Comparison of ENCODE assay signal across 16 mouse cellular contexts in genomic region chr1:75570403-75570802, GRCm38 (mm10). TPM values are rescaled to one million over a fixed set of nuclear protein-coding genes. Genes with fewer than 3 reads are reported as not detected.
"Had no signal": no experiment of that assay in that cellular context is flagged by ENCODE, and none has a peak within 500 bp of the region (broad histone marks: within the 10 kb centered on the region; RNA-seq: fewer than 3 reads in every experiment).

No protein-coding gene starts in this region.

- H3K4me2 ChIP-seq: kidney, embryonic 15.5 days; liver, embryonic 11.5 days; liver, embryonic 15.5 days; midbrain, embryonic 12.5 days; stomach, embryonic 15.5 days had no signal

- H3K27me3 ChIP-seq: stomach, embryonic 15.5 days had no signal

- DNase-seq: kidney, postnatal 14 days; lung, adult 2 months; right cerebral cortex, postnatal 14 days; thymus, adult 2 months; thymus, postnatal 25 days had no signal

- H3K4me3 ChIP-seq: kidney, embryonic 15.5 days; left cerebral cortex, adult 2 months; limb, embryonic 10.5 days; liver, embryonic 15.5 days; midbrain, embryonic 12.5 days; stomach, embryonic 15.5 days had no signal

- H3K9ac ChIP-seq: kidney, embryonic 15.5 days; liver, embryonic 15.5 days; midbrain, embryonic 12.5 days; stomach, embryonic 15.5 days had no signal

- H3K4me1 ChIP-seq: kidney, embryonic 15.5 days; limb, embryonic 10.5 days; liver, embryonic 15.5 days; midbrain, embryonic 12.5 days; stomach, embryonic 15.5 days had no signal

- ATAC-seq: lung, postnatal 0 days; midbrain, embryonic 16.5 days had no signal

- H3K36me3 ChIP-seq: kidney, embryonic 15.5 days; limb, embryonic 10.5 days; liver, embryonic 15.5 days; midbrain, embryonic 12.5 days; stomach, embryonic 15.5 days had no signal

- H3K27ac ChIP-seq: kidney, embryonic 15.5 days; left cerebral cortex, adult 2 months; limb, embryonic 10.5 days; liver, embryonic 15.5 days; macrophage; midbrain, embryonic 12.5 days; stomach, embryonic 15.5 days had no signal

- H3K9me3 ChIP-seq: kidney, embryonic 15.5 days; limb, embryonic 10.5 days; liver, embryonic 15.5 days; midbrain, embryonic 12.5 days; stomach, embryonic 15.5 days had no signal

RNA-seq across cellular contexts. Expression of gene Slc4a3, which starts 24.3 kb away (rescaled TPM):
- total RNA-seq: megakaryocyte-erythroid progenitor cell, adult 5-6 weeks had no signal
